Mouse (Mus musculus) adrenal gland, postnatal 14 days (tissue): ENCODE measurements at regions not wholly inside any gene's neighbourhood (a gene's known extent, or its start where the extent isn't known, plus 50 kb on each side); places are given as distances from the start of the nearest gene placed in this dataset.

Experiments used
- DNase-seq: peaks from one replicate; pipeline ENCODE4 v3.0.0; 2021; ENCODE audit warnings: mixed read lengths

DNA sequence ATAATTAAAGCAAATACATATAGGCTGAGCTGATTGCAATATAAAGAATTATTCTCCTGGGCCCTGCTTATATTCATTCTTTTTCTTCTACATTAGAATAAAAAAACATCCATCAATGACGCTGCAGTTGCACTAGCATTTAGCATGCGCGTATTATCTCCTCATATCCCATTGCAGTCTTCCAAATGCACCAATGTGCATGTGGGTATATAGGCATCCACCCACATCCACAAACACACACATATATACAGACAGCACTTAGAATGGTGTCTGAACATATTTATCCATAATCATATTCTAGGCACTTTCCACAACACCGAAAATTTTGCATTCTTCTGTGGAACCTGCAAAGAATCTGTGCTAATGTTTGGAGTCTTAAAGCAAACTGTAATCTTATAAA lies 504.4 kb upstream of the Smim15 start:
- no peak for DNase-seq

DNA sequence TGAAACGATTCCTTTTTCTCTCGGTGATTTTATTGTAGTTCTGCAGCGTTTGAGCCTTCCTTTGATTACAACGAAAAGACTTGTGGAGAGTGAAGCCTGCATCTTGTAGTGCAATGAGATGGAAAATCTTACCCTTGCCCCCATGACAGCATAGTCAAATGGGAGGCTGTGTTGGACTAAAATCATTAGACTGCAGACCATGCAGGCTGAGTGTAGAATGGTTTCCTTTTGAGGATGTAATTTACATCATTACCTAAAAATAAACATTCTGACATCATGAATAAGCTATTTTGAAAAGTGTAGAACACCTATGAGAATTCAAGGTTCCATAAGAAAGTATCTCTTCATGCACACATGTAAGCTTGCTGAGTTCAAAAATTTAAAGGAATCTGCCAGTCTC lies 504.9 kb upstream of the Smim15 start:
- no peak for DNase-seq

DNA sequence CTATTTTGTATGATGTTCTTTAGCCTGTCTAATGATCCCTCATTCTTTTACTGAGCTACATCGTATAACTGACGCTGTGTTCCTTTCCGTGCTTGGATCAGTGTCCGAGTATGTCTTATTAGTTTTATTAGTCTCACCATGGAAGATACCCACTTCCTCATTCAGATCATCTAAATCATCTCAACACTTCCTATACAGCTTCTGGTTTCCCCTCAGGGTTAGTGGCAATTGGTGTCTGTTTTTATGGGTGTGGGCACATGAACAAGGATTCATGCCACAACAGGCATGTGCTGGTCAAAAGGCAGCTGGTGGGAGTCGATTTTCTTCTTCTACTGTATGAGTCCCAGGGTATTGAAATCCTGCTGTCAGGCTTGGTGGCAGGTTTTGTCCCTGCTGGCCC lies 509.0 kb upstream of the Smim15 start:
- no peak for DNase-seq

DNA sequence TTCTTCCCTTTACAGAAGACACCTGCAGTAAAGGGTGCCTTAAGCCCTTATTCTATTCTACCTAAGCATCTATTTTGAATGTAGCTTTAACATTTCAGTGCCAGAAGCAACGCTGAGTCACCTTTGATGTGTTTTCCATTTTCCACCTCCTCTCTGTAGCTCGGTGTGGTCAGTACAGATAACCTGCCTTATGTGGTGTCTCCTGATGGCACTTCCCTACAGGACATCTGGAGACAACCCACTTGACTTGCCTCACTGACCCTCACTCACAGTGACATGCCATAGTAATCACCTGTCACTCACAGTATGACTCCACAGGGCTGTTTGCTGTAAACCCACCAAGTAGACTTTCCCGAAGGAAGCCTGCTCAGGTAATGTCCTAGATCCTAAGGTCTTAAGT lies 510.9 kb upstream of the Smim15 start:
- DNase-seq = no peak

DNA sequence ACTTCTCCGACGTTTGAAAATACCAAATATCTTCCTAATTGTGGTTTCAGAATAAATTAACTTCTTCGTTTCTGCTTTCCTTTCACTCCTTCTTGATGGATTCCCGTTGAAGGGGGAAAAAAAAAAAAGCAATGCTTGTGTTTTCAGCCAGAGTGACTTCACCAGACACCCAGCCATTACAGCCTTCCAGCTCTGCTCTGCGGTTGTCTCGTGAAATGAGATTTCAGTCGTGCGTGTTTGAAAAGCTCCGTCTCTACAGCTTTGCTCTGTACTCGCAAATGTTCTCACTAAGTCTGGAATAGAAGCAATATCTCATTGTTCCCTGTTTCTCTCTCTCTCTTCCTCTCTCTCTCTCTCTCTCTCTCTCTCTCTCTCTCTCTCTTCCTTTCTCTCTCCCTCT lies 509.6 kb upstream of the Kif2a start:
- no peak for DNase-seq

DNA sequence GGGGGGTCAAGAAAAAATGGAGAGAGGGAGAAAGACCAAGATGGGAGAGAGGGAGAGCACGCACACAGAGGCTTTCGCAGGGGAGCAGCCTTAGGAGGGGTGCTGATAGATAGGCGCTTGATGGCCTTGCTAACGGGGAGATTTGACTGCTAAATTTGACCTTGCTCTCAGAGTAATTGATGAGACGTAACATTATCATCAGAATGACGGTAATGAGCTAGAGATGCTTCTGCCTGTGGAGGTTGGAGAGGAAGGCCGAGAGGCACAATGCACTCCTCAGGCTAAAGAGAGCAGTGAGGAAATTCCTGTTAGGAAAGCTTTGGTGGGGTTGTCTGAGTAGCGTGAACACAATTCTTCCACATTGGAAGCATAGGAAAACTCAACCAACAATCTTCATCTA lies 509.1 kb upstream of the Kif2a start:
- no peak for DNase-seq

DNA sequence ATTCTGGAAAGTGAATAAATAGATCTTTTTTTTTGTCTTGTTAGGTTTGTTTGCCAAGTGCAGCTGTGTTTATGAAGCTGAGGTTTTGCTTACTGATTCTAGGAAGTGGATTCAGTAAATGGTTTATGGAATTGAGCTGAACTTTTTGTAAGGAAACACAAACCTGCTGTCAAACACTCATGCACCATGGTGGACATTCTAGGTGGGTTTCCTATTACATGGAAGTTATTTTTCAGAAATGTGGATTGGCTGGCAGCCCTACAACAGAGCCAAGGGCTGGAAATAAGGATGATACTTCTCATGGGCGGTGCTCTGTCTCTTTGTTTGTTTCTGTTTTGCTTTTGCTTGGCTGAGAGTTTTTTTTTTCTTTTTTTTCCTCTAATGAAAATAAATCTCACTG lies 508.5 kb upstream of the Kif2a start:
- no peak for DNase-seq

DNA sequence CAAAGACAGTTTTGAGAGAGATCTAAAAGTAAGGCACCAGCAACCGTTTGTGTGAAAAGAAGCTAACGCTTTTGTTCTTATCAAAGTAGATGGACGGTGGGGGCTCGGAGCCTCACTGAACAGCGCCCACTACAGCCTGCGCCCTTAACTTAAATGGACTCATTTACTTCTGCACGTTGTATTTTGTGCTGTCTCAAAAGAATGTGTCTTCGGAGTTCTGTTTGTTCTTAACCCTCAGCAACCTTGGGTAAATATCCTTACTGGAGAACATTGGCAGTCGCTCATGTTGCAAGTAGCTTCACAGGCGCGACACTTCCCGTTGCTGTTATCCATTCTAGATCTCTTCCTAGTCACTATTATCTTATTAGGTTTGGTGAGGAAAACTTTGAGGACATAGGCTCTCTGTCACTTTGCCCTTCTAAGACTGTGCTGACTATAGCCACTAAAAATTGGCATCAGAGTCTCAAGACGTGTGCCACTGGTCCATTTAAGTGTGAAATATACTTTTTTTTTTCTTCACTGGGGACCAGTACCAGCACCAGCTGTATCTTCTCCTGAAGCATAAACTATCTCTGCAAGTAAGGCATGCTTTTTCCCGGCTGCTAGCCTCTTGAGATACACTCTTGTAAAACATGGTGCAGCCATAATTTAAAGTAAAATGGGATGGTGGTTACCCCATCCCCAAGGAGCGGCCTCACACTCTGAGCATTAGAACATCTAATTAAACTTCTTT lies 507.0 kb upstream of the Kif2a start:
- DNase-seq = no peak

DNA sequence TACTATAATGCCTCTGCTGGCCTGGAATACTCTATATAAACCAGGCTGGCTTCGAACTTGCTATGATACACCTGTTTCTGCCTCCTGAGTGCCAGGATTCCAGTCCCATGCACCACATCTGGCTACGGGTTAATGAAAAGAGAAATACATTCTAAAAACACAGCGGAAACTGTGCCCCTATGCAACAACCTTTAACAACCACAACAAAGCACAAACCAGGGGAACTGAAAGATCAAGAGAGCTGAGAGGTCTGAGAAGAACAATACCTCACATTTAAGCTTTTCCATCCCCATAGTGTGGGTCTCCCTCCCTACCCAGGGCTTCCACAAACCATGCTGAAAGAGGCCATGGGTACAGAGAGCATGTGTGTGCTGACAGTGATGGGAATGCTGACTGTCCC lies 501.0 kb upstream of the Kif2a start:
- DNase-seq = no peak

DNA sequence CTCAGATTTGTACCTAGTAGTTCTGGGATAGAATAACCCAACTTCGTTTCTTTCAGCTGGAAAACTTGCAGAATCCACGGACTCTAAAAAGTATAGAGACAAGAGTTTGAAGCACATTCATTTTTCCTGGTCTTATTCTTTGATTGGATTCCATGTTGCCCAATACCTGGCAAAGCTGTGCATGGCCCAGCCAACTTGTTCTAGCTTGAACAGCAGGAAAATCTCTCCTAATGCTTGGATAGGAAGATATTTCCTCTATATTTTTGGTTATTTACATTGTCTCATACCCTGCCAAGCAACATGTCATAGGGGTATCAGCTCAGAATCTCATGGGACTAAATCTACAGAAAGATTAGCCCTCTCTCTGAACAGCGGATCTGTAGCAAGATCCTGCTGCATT lies 492.3 kb upstream of the Kif2a start:
- DNase-seq = peak; percentile 14

DNA sequence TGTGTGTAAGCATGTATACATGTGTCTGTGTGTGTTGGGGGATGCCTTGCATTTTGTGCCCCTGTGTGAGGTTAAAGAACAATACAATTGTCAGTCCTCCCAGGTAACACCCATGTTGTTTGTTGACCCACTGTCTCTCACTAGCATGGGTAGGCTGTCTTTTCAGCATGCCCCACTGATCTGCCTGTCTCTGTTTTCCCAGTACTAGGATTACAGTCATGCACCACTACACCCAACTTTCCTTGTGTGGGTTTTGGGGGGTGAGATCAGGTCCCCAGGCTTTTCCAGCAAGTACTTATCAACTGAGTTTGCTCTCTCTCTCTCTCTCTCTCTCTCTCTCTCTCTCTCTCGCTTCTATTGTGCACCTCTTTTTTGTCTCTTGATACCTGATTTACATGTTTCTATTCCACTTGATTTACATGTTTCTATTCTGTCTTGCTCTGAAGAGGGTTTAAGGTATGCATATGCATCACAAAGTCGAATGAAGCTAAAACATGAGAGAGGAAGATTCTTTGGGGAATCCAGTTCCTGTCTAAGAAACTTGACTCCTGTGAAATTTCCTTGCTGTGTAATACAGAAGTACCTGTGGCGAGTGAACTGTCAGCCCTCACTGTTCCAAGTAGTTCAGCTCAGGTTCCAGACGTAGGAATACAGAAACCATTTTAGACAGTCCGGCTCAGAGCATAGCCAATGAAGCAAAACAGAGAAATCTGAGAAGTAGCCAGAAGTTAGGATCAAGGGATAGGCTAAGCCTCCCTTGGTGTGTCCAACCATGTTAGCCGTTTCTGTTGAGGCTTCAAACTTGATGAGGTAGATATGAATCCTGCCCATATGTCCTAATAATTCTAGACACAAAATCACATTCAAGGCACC lies 491.6 kb upstream of the Kif2a start:
- no peak for DNase-seq

DNA sequence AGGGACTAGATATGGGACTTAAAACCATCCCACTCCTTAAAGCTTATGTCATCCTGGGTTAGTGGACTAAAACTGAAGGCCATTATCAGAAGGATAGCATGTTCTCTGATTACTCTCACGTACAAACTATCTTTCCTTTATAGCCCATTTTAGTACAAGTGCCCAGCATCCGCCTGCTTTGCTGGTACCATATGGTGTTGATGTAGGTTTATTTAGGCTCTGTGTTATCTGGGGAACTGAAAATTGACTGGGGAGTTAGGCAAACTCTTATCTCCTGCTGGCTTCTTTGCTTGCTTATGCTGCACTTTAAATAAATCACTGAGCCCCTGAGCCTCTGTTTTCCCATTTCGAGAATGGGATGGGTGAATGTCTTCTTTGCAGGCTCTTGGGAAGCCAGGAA lies 485.4 kb upstream of the Kif2a start:
- no peak for DNase-seq

DNA sequence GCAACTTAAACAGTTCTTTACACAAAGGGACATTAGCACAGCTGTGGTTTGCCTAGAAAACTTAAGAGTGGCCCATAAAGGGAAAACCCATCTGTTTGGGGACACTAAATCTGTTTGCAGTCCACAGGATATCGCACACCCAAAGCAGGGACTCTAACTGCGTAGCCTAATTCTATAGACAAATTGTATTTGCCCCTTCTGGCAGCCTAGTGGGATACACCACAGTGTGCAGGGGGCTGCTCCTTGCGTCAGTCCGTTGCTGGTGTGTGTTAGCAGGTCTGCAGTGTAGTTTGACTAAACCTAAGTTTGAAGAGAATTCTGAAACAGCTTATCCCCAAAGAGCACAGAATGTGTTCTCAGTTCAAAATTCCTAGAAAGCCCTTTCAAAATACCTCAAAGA lies 484.9 kb upstream of the Kif2a start:
- DNase-seq = no peak

DNA sequence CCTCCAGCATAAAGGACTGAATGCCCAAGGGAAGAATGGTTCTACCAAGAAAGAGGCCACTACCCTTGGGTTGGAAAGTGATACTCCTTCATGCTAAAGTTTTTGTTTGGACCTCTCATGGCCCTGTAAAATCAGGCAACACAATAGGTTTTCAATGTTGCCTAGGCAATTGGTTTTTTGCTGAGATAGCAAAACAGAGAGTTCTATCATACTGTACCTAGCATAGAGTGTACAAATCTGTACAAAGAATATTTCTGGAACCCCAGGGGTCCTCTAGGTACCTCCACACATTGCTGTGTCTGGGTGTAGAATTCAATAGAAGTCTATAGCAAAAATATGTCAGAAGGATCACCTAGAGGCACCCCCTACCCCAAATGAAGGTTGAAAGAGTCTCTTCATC lies 483.4 kb upstream of the Kif2a start:
- DNase-seq = no peak

DNA sequence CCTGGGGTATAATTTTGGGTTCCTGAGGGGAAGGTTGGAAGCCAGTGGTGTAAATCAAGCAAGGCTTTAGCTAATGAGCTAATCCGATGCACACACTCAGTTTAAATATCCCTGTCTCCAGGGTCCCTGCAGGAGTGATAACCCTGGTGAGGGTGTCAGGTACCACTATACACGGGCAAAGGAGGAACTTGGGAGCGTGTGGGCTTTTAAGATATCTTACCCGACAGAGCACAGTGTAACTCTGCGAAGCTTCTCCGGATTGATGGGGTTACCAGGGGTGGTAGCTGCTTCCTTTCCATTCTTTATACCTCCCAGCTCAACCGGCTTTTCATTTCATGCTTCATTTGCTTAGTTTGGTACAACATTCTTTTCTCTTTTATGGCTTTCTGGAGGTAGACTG lies 480.3 kb upstream of the Kif2a start:
- DNase-seq = no peak

DNA sequence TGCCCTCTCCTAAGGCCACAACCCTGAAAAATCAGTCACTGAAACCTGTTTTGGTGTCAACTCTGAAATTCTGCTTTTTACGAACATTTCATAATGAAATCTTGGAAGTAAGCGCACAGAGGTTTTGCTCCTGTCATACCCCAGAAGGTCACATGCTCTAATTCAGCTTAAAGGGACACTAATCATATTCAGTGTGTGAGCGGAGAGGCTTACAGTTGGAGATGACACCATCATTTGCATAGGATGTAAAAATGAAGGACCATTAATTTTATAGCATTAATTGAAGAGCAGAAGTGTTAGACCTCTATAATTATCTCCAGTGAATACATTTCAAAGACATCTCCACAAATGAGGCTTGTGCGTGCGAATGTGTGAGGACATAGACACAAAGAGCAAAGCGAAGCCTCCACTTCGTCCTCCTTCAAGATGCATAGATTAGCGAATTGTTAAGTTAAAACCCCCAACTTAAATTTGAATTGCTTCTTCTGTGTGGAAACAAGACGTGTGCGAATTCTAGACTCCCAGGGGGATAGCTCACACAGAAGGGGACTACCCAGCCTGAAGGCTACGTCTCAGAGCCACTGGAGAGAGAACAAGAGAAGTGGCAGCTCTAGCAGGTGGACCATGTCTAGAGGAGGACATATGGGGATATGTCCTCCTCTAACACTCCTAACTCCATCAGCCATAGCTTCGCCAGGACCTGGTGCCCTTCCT lies 479.0 kb upstream of the Kif2a start:
- DNase-seq = no peak

DNA sequence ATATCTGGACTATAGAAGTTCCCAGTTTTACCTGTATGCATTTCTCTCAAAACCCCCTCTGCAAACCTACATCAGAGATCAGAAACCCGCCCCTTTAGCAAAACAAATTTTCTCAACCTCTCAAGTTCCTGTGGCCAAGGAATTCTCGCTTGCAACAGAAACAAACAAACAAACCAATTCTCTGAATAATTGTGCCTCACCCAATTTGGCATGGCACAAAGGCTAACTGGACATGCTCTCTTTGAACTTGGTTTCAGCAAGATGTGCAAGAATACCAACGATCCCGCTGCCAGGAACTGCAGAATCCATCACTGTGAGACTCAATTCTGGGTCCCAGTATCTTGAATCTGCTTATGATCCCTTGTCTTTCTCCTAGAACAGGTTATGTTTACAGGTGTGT lies 477.4 kb upstream of the Kif2a start:
- DNase-seq = no peak

DNA sequence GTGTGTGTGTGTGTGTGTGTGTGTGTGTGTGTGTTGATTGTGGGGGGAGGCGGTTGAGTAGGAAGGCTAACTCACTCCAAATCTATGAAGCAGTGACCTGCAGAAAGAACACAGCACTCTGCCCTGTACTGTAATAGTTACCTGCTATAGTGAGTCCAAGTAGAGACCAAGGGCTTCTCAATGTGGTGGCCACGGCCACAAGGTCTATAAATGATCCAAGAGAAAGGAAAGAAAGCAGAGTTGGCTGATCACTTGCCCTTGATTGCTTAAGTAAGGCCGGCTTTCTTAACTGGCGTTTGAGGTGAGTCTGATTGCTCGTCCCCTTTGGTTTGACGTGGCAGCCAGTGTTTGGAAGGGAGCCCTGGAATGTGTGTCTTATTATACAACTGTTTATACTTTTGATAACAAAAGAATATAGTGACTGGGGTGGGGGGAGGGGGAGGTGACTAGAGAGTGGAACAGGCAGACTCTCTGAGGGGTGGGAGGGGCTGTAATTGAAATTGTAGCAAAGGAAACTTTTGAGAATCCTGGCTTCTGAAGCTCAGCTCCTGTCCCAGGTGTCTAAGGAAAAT lies 473.3 kb upstream of the Kif2a start:
- peak; percentile 12 for DNase-seq

DNA sequence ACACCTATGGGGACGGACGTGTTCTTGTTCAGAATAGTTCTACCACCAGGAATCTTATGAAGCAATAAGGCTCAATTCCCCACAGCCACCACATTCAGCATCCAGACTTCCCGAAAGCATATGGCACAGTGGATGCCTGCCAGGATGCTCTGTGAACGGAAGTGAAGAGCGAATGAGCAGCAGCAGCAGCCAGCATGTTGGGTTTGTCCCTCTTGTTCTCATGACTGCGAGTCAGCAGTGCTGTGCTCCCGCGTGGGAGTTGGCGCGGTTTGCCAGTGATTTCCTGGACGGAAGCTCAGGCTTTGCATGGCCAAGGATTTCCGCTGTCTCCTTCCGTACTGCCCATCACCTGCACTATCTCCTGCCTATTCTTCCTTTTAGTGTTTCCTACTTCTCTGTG lies 471.8 kb upstream of the Kif2a start:
- peak; percentile 49 for DNase-seq

DNA sequence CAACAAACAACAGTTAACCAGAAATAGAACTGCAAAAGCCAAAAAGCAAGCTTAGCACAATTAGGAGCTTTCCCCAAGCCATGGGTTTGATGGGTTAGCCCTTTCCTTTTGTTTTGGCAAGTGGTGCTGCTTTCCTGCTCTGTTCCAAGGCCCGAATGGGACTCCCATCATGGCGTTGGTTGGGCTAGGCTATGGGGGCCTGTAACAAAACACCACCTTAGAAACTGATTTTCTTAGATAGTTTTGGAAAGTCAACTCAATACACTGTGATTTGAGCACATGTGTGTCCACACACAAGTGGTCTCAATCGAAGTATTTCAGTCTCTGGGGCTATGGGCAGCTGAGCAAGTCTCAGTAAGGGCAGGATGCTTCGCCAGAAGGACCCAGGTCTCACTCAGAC lies 470.5 kb upstream of the Kif2a start:
- no peak for DNase-seq

DNA sequence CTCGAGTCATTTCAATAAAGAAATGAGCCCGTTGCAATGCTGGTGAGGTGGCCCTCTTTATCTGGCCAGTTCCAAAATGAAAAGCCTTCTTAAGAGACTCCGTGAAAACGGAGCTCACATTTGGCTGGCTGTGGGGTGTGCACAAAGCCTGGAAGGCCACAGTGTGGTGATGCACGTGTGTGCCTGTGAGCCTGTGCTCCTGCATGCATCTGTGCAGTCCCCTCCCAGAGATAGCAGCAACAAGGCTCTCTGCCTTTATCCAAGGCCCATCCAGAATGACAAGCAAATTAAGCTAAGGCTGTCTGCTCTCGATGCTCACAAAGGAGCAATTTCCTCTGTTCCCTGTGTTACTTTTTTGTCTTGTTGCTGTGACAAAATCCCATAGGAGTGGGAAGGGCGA lies 469.5 kb upstream of the Kif2a start:
- no peak for DNase-seq

DNA sequence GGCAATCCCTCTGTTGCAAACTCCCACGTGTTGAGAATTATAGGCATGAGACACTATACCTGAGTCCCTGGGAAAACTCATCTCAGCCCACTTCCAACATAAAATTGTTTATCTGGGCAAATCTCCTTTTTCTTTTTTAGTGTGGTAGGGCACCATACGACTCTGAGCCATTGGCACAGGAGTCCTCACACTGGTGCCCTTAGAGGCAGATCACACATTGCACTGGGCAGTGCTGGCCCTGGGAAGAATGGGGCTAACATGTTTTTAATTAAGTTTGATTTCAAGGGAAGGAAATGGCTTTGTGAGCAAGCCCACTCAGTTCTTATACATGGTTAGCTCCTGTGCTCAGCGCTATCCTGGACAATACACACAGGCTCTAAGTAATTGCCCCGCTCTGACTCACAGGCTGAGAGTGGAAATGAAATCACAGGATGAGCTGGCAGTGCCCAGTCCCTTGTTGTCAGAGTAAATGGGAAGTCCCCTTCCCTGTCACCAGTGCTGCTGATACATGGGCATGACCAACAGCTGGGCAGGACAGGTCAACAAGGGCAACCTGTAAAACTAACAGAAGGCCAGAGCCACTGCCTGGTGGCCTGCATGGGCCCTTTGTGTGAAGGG lies 463.6 kb upstream of the Kif2a start:
- DNase-seq = peak; percentile 70

DNA sequence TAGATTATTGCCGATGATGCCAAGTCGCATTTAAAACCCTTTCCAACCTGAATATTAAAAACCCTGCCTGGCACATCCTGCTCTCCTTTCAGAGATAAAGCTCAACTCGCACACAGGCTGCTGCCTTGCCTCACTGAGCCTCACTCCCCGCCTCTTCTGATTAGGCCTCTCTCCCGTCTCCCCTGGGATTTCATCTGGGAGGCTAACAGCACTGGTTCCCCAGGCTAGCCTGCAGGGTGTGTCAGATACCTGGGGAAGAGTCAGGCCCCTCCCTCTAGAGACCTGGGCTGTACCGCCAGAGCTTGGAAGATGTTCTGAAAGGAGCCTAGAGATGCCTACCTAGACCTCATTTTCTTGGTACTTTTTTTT lies 462.7 kb upstream of the Kif2a start:
- DNase-seq = no peak
